Mouse (Mus musculus): ENCODE data around the gene Ifrd2.

- no peak for TF ChIP-seq POLR2A (IDR thresholded peaks at IDR 0.05; ENCODE audit: control insufficient read depth, extremely low read depth, insufficient read depth, low read length, poor library complexity)
- 0 out of 2 replicates have a peak, but pooled peaks have one; percentile 35 for TF ChIP-seq CTCF (IDR thresholded peaks at IDR 0.05; ENCODE audit: borderline replicate concordance, control insufficient read depth, extremely low read depth, insufficient read depth, low read length, poor library complexity)
Observed at GRCm38 (mm10) chr9:107551117-107551889, 36.1 kb upstream of the Ifrd2 start, which contains the start of gene Rassf1.

All from thymus, adult 2 months (tissue).